Mouse (Mus musculus): ENCODE results near the gene Sh3rf1.

GRCm38 (mm10) chr8:61421606-61422005 is 197.9 kb downstream of the Sh3rf1 start:
- TF ChIP-seq POLR2A (IDR thresholded peaks at IDR 0.05; ENCODE audit: borderline replicate concordance, extremely low read depth, low read depth, low read length) (no peak), CTCF (IDR thresholded peaks at IDR 0.05; ENCODE audit: insufficient read depth, low read length) (no peak)

Data from lung, adult 2 months (tissue).